Mouse (Mus musculus) limb, embryonic 14.5 days (tissue): ENCODE measurements around the gene Bag1. TPM values are rescaled to one million over a fixed set of nuclear protein-coding genes. Genes with fewer than 3 reads are reported as not detected.

Experiments used
- ATAC-seq: fragments of 200-750 bp; cut with Nextera tagmentation; 2 replicates; pipeline ENCODE4 v1.8.0; 2017; ENCODE audit warnings: low read depth, moderate number of reproducible peaks, moderate TSS enrichment; ENCODE audit not compliant: low FRiP score
- DNase-seq: peaks from one replicate; pipeline ENCODE4 v3.0.0-alpha.2; 2015; ENCODE audit warnings: low spot score
- H3K27ac ChIP-seq: fragments of 300-500 bp; sonication (generic); replicated peaks from 2 replicates; pipeline ENCODE4 v1.5.1; 2014; ENCODE audit warnings: low read depth, mild to moderate bottlenecking, low read length, moderate library complexity, mixed read lengths
- H3K27me3 ChIP-seq: fragments of 300-500 bp; sonication (generic); 2 replicates; pipeline ENCODE4 v1.6.1; 2014; ENCODE audit warnings: low read length, mixed read lengths; ENCODE audit not compliant: control insufficient read depth, insufficient read depth
- H3K36me3 ChIP-seq: fragments of 300-500 bp; sonication (generic); 2 replicates; pipeline ENCODE4 v1.6.1; 2014; ENCODE audit warnings: mild to moderate bottlenecking, low read length, moderate library complexity, mixed read lengths; ENCODE audit not compliant: control insufficient read depth, insufficient read depth
- H3K4me1 ChIP-seq: fragments of 300-500 bp; sonication (generic); 2 replicates; pipeline ENCODE4 v1.6.1; 2014; ENCODE audit warnings: antibody characterized with exemption, low read length, mixed read lengths; ENCODE audit not compliant: control insufficient read depth, insufficient read depth
- H3K4me2 ChIP-seq: fragments of 300-500 bp; sonication (generic); replicated peaks from 2 replicates; pipeline ENCODE4 v1.6.1; 2014; ENCODE audit warnings: low read depth, mild to moderate bottlenecking, low read length, moderate library complexity; ENCODE audit not compliant: severe bottlenecking
- H3K4me3 ChIP-seq: fragments of 300-500 bp; sonication (generic); replicated peaks from 2 replicates; pipeline ENCODE4 v1.5.1; 2014; ENCODE audit warnings: low read length
- H3K9ac ChIP-seq: fragments of 300-500 bp; sonication (generic); 2 replicates; pipeline ENCODE4 v1.6.1; 2014; ENCODE audit warnings: mild to moderate bottlenecking, low read depth, low read length, moderate library complexity; ENCODE audit not compliant: severe bottlenecking
- H3K9me3 ChIP-seq: fragments of 300-500 bp; sonication (generic); 2 replicates; pipeline ENCODE4 v1.6.1; 2016; ENCODE audit warnings: low read length; ENCODE audit not compliant: control insufficient read depth
- POLR2A ChIP-seq: fragments of 200-500 bp; IDR thresholded peaks from 2 replicates; pipeline ENCODE4 v1.8.0; 2012; ENCODE audit warnings: inconsistent platforms, mild to moderate bottlenecking, moderate library complexity, borderline replicate concordance; ENCODE audit not compliant: insufficient read depth, insufficient read length; ENCODE audit errors: extremely low read depth
- WGBS: fragments of 180-500 bp; shearing (Covaris S2); extraction: QIAGEN DNeasy Blood & Tissue Kit; methylation state at CpG from one replicate; pipeline ENCODE4 v1.1.7; 2014; 5-methylcytosine and 5-hydroxymethylcytosine counted together
- polyA plus RNA-seq, 2 experiments: library from polyadenylated mRNA; depleted of rRNA in 1 of 2; stranded (reverse) in 1 of 2; unstranded in 1 of 2; fragments of >200 nt; fragmentation: Nextera tagmentation in 1 of 2; extraction: Ambion mirVana in 1 of 2; gene quantifications; 2 replicates each; pipeline versions ENCODE4 v1.2.1 to v1.2.3; 2012 to 2014

Gene Bag1
- polyA plus RNA-seq, 2 experiments, result 109 to 252 TPM

GRCm38 (mm10) chr4:40979430-40979829 is 31.3 kb upstream of the Bag1 start:
- no peak overlapping the region for H3K4me3 ChIP-seq
- H3K9ac ChIP-seq, result no peak overlapping the region
- ATAC-seq (no peak), DNase-seq (no peak)
- no peaks in the 10 kb centered on the region for H3K9me3 ChIP-seq
- 96% methylated on average over 1 of the region's 1 CpGs for WGBS
- no peaks in the 10 kb centered on the region; the same call in 1 of the 2 replicates for H3K4me1 ChIP-seq
- H3K27ac ChIP-seq, result no peak overlapping the region
- peaks cover 78% of the 10 kb centered on the region for H3K36me3 ChIP-seq
- H3K27me3 ChIP-seq, result no peaks in the 10 kb centered on the region
- H3K4me2 ChIP-seq, result no peak overlapping the region
- TF ChIP-seq POLR2A, result no peak

GRCm38 (mm10) chr4:40976651-40977050 is 28.6 kb upstream of the Bag1 start:
- H3K4me3 ChIP-seq, result no peak overlapping the region
- H3K27ac ChIP-seq, result no peak overlapping the region
- H3K9me3 ChIP-seq, result no peaks in the 10 kb centered on the region
- no peak for ATAC-seq
- peaks cover 59% of the 10 kb centered on the region for H3K36me3 ChIP-seq
- H3K4me2 ChIP-seq, result no peak overlapping the region
- no peaks in the 10 kb centered on the region; the same call in 1 of the 2 replicates for H3K4me1 ChIP-seq
- H3K9ac ChIP-seq, result no peak overlapping the region
- TF ChIP-seq POLR2A, result no peak
- DNase-seq, result no peak
- WGBS, result 93% methylated on average over 10 of the region's 10 CpGs
- H3K27me3 ChIP-seq, result no peaks in the 10 kb centered on the region

GRCm38 (mm10) chr4:40975678-40976077 is 27.6 kb upstream of the Bag1 start:
- Histone ChIP-seq H3K36me3 (peaks cover 50% of the 10 kb centered on the region), H3K9me3 (no peaks in the 10 kb centered on the region), H3K4me3 (no peak overlapping the region), H3K4me2 (no peak overlapping the region), H3K4me1 (no peaks in the 10 kb centered on the region), H3K9ac (no peak overlapping the region), H3K27ac (no peak overlapping the region), H3K27me3 (no peaks in the 10 kb centered on the region)
- WGBS, result 96% methylated on average over 3 of the region's 3 CpGs
- DNase-seq, result no peak
- no peak for ATAC-seq
- no peak for TF ChIP-seq POLR2A

- H3K4me1 ChIP-seq, result 0 out of 2 replicates have a peak, but pooled peaks cover 2% of the 10 kb centered on the region
- no peaks in the 10 kb centered on the region for H3K27me3 ChIP-seq
- no peak for TF ChIP-seq POLR2A
- H3K27ac ChIP-seq, result no peak overlapping the region
- H3K4me2 ChIP-seq, result no peak overlapping the region
- H3K9me3 ChIP-seq, result no peaks in the 10 kb centered on the region
- peaks cover 33% of the 10 kb centered on the region for H3K36me3 ChIP-seq
- no peak overlapping the region for H3K4me3 ChIP-seq
- H3K9ac ChIP-seq, result no peak overlapping the region; the same call in 1 of the 2 replicates
- no peak for ATAC-seq
- 95% methylated on average over 1 of the region's 1 CpGs for WGBS
- no peak for DNase-seq
Measured at GRCm38 (mm10) chr4:40974011-40974410, 25.9 kb upstream of the Bag1 start.

GRCm38 (mm10) chr4:40971744-40972143 is 23.6 kb upstream of the Bag1 start:
- no peak for TF ChIP-seq POLR2A
- H3K27ac ChIP-seq, result peak overlapping the region; percentile 95; the same call in 1 of the 2 replicates
- 26% methylated on average over 13 of the region's 13 CpGs for WGBS

More at GRCm38 (mm10) chr4:40971744-40972143, 23.6 kb upstream of the Bag1 start:
- Histone ChIP-seq H3K9me3 (no peaks in the 10 kb centered on the region), H3K9ac (peak overlapping the region; percentile 75), H3K27me3 (no peaks in the 10 kb centered on the region), H3K4me1 (0 out of 2 replicates have a peak, but pooled peaks cover 2% of the 10 kb centered on the region), H3K36me3 (peaks cover 13% of the 10 kb centered on the region), H3K4me2 (peak overlapping the region; percentile 75), H3K4me3 (peak overlapping the region; percentile 79)
- no peak for ATAC-seq
- DNase-seq, result peak; percentile 30
